Mouse (Mus musculus): ENCODE measurements around the gene Bzw2.
"Not testable (repeated sequence)": the region's sequence is repeated elsewhere in the genome, so short reads cannot be mapped to it uniquely, and the experiment has no call there.

GRCm38 (mm10) chr12:36205579-36206119, 47.8 kb upstream of the Bzw2 start:
- not testable (repeated sequence) for TF ChIP-seq CTCF (IDR thresholded peaks at IDR 0.05; ENCODE audit: borderline replicate concordance, extremely low read depth, insufficient read depth, insufficient read length); POLR2A (IDR thresholded peaks at IDR 0.05; ENCODE audit: borderline replicate concordance, extremely low read depth, insufficient read depth, insufficient read length, poor library complexity, severe bottlenecking)
